Mouse (Mus musculus) forebrain, embryonic 15.5 days (tissue): ENCODE measurements around the gene Cela3b. TPM values are rescaled to one million over a fixed set of nuclear protein-coding genes. Genes with fewer than 3 reads are reported as not detected.

Experiments
- ATAC-seq: fragments of 200-750 bp; cut with Nextera tagmentation; replicated peaks from 2 replicates; pipeline ENCODE4 v1.8.0; 2017; ENCODE audit warnings: mild to moderate bottlenecking, moderate TSS enrichment, moderate library complexity
- H3K27ac ChIP-seq: fragments of 300-500 bp; sonication (generic); replicated peaks from 2 replicates; pipeline ENCODE4 v1.5.1; 2015; ENCODE audit warnings: mild to moderate bottlenecking, inconsistent platforms
- H3K27me3 ChIP-seq: fragments of 300-500 bp; sonication (generic); 2 replicates; pipeline ENCODE4 v1.6.1; 2015; ENCODE audit warnings: inconsistent platforms
- H3K36me3 ChIP-seq: fragments of 300-500 bp; sonication (generic); 2 replicates; pipeline ENCODE4 v1.6.1; 2015; ENCODE audit warnings: mild to moderate bottlenecking, inconsistent platforms
- H3K4me1 ChIP-seq: fragments of 300-500 bp; sonication (generic); 2 replicates; pipeline ENCODE4 v1.6.1; 2015; ENCODE audit warnings: inconsistent platforms
- H3K4me2 ChIP-seq: fragments of 300-500 bp; sonication (generic); replicated peaks from 2 replicates; pipeline ENCODE4 v1.6.1; 2015; ENCODE audit warnings: mild to moderate bottlenecking, inconsistent platforms
- H3K4me3 ChIP-seq: fragments of 300-500 bp; sonication (generic); 2 replicates; pipeline ENCODE4 v1.5.1; 2015; ENCODE audit warnings: mild to moderate bottlenecking, inconsistent platforms
- H3K9ac ChIP-seq: fragments of 300-500 bp; sonication (generic); replicated peaks from 2 replicates; pipeline ENCODE4 v1.6.1; 2015; ENCODE audit warnings: mild to moderate bottlenecking, inconsistent platforms
- H3K9me3 ChIP-seq: fragments of 300-500 bp; sonication (generic); 2 replicates; pipeline ENCODE4 v1.6.1; 2016; ENCODE audit warnings: inconsistent platforms
- WGBS: fragments of 180-500 bp; shearing (Covaris S2); methylation state at CpG from one replicate; pipeline ENCODE4 v1.1.7; 2015; ENCODE audit warnings: mixed read lengths; 5-methylcytosine and 5-hydroxymethylcytosine counted together
- polyA plus RNA-seq: library from polyadenylated mRNA; unstranded; fragments of >200 nt; fragmentation: Nextera tagmentation; extraction: Ambion mirVana; gene quantifications from 2 replicates; pipeline ENCODE4 v1.2.1, GENCODE M21; 2015

The Cela3b gene
- polyA plus RNA-seq, 1 experiment from 2014 or later: not detected

GRCm38 (mm10) chr4:137396641-137397525, 33.5 kb downstream of the Cela3b start:
- Histone ChIP-seq H3K9ac (no peak overlapping the region), H3K4me3 (no peak overlapping the region), H3K27me3 (no peaks in the 10 kb centered on the region), H3K27ac (no peak overlapping the region), H3K9me3 (no peaks in the 10 kb centered on the region), H3K4me2 (no peak overlapping the region), H3K36me3 (no peaks in the 10 kb centered on the region), H3K4me1 (no peaks in the 10 kb centered on the region)
- WGBS: 78% methylated on average over 15 of the region's 15 CpGs
- no peak for ATAC-seq

GRCm38 (mm10) chr4:137393378-137394135, 36.8 kb downstream of the Cela3b start:
- Histone ChIP-seq H3K27me3 (no peaks in the 10 kb centered on the region), H3K4me1 (peaks cover 7% of the 10 kb centered on the region), H3K9me3 (no peaks in the 10 kb centered on the region), H3K4me3 (no peak overlapping the region), H3K9ac (no peak overlapping the region), H3K36me3 (no peaks in the 10 kb centered on the region), H3K27ac (no peak overlapping the region), H3K4me2 (no peak overlapping the region)
- whole genome bisulfite sequencing: 73% methylated on average over 9 of the region's 9 CpGs
- ATAC-seq: no peak

- Histone ChIP-seq H3K36me3 (no peaks in the 10 kb centered on the region), H3K4me3 (no peak overlapping the region), H3K9me3 (no peaks in the 10 kb centered on the region), H3K27ac (no peak overlapping the region), H3K9ac (no peak overlapping the region), H3K4me2 (no peak overlapping the region), H3K27me3 (no peaks in the 10 kb centered on the region), H3K4me1 (peaks cover 7% of the 10 kb centered on the region)
- no peak for ATAC-seq
- WGBS: 83% methylated on average over 9 of the region's 9 CpGs
Observed at GRCm38 (mm10) chr4:137392874-137393273, 37.5 kb downstream of the Cela3b start.

- no peaks in the 10 kb centered on the region for H3K27me3 ChIP-seq
- H3K9me3 ChIP-seq: no peaks in the 10 kb centered on the region
- no peak overlapping the region for H3K4me2 ChIP-seq
- H3K9ac ChIP-seq: no peak overlapping the region
- ATAC-seq: no peak
- no peaks in the 10 kb centered on the region for H3K36me3 ChIP-seq
- H3K4me3 ChIP-seq: no peak overlapping the region
- WGBS: 90% methylated on average over 3 of the region's 3 CpGs
- no peak overlapping the region for H3K27ac ChIP-seq
- H3K4me1 ChIP-seq: peaks cover 16% of the 10 kb centered on the region
Observed at GRCm38 (mm10) chr4:137391287-137391686, 39.1 kb downstream of the Cela3b start.

- Histone ChIP-seq H3K9ac (no peak overlapping the region), H3K27ac (no peak overlapping the region), H3K27me3 (no peaks in the 10 kb centered on the region), H3K4me2 (no peak overlapping the region), H3K9me3 (no peaks in the 10 kb centered on the region), H3K36me3 (no peaks in the 10 kb centered on the region), H3K4me1 (peaks cover 16% of the 10 kb centered on the region), H3K4me3 (no peak overlapping the region)
- no peak for ATAC-seq
- WGBS: 89% methylated on average over 4 of the region's 4 CpGs
Observed at GRCm38 (mm10) chr4:137390196-137390595, 40.1 kb downstream of the Cela3b start.

- Histone ChIP-seq H3K4me3 (peak overlapping the region; percentile 84), H3K9me3 (no peaks in the 10 kb centered on the region), H3K4me1 (peaks cover 16% of the 10 kb centered on the region), H3K27me3 (no peaks in the 10 kb centered on the region), H3K9ac (peak overlapping the region; percentile 89), H3K27ac (0 out of 2 replicates have a peak overlapping the region, but pooled peaks have one; percentile 88), H3K4me2 (peak overlapping the region; percentile 66), H3K36me3 (no peaks in the 10 kb centered on the region)
- WGBS: 34% methylated on average over 6 of the region's 6 CpGs
- no peak for ATAC-seq
Observed at GRCm38 (mm10) chr4:137388983-137389382, 41.4 kb downstream of the Cela3b start.

DNA sequence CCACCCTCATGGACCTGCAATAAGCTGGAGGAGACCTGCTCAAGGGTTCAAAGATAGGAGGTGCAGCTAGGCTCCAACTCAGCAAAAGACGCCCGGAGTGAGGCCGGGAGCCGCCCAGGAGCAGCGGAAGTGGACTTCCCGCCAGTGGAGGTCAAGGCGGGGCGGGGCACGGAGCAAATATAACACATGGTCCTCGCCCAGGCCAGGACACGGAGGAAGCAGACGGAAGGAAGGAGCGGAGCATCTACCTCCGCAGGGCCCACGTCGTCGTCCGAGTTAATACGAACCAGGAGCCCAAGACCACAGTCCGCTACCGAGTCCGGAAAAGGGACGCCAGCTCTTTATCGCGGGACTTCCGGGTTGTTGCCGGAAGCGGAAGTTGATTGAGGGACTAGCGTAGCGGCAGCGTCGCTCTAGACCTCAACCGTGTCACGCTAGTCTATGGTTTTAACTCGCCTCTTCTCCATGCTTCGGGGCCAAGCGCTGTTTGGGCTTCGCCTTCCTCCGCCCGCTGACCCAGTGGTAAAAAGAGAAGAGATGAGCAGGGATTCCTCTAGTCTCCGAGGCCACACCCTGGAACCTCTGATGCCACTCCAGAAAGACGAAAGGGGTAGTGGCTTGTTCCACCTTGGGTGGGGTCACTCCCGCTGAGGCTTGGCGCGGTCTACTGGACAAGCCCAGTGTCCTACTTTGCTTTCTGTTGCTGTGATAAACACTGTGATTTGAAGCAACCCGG, 42.1 kb downstream of the Cela3b start:
- peak; percentile 96 for ATAC-seq
- under 1% methylated on average over 46 of the region's 46 CpGs for WGBS
- H3K4me1 ChIP-seq: peaks cover 16% of the 10 kb centered on the region

DNA sequence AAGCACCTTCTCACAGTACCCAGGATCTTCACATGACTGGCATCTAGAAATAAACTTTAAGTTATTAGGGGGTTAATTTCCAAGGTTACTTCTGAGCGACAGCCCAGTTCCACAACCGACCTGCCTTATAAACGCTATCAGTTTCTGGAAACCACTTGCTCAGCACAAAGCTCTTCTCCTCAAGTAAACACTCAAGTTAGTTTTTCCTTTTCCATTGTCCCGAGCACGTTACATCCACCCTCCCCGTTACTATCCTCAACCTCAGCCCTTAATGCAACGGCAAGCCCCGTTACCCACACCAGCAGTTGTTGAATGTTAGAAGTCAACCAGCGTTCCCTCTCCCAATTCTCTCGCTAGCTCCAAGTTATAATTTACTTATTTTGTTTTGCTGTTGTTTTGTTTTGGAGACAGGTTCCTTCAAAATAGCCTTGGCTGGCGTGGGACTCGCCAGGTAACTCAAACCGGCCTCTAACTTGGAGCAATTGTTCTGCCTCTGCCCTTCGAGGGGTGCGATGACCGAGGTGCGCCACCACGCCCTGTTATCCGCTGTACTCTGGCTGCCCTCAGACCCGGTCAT, 42.8 kb downstream of the Cela3b start:
- H3K27ac ChIP-seq: peak overlapping the region; percentile 88
- peaks cover 16% of the 10 kb centered on the region for H3K4me1 ChIP-seq
- no peaks in the 10 kb centered on the region for H3K27me3 ChIP-seq
- H3K36me3 ChIP-seq: no peaks in the 10 kb centered on the region
- WGBS: 2% methylated on average over 20 of the region's 20 CpGs
- H3K9ac ChIP-seq: peak overlapping the region; percentile 89
- no peaks in the 10 kb centered on the region for H3K9me3 ChIP-seq
- no peak for ATAC-seq
- H3K4me3 ChIP-seq: peak overlapping the region; percentile 84
- peak overlapping the region; percentile 66 for H3K4me2 ChIP-seq

More for the DNA sequence above, 42.1 kb downstream of the Cela3b start:
- Histone ChIP-seq H3K4me3 (peak overlapping the region; percentile 84), H3K36me3 (no peaks in the 10 kb centered on the region), H3K27ac (peak overlapping the region; percentile 88), H3K27me3 (no peaks in the 10 kb centered on the region), H3K9me3 (no peaks in the 10 kb centered on the region), H3K9ac (peak overlapping the region; percentile 89), H3K4me2 (peak overlapping the region; percentile 66)

- Histone ChIP-seq H3K27ac (no peak overlapping the region), H3K27me3 (no peaks in the 10 kb centered on the region), H3K36me3 (no peaks in the 10 kb centered on the region), H3K4me3 (no peak overlapping the region), H3K4me2 (no peak overlapping the region), H3K9me3 (no peaks in the 10 kb centered on the region), H3K9ac (no peak overlapping the region), H3K4me1 (no peaks in the 10 kb centered on the region)
- ATAC-seq: no peak
- WGBS: 37% methylated on average over 15 of the region's 16 CpGs
Observed at GRCm38 (mm10) chr4:137380702-137381605, 49.4 kb downstream of the Cela3b start.

GRCm38 (mm10) chr4:137379713-137380255, 50.6 kb downstream of the Cela3b start:
- H3K4me3 ChIP-seq: no peak overlapping the region
- H3K27me3 ChIP-seq: no peaks in the 10 kb centered on the region
- no peaks in the 10 kb centered on the region for H3K36me3 ChIP-seq
- no peaks in the 10 kb centered on the region for H3K4me1 ChIP-seq
- no peak overlapping the region for H3K9ac ChIP-seq
- H3K9me3 ChIP-seq: no peaks in the 10 kb centered on the region
- WGBS: 89% methylated on average over 10 of the region's 10 CpGs
- H3K4me2 ChIP-seq: no peak overlapping the region
- no peak for ATAC-seq
- no peak overlapping the region for H3K27ac ChIP-seq

GRCm38 (mm10) chr4:137379085-137379484, 51.3 kb downstream of the Cela3b start:
- Histone ChIP-seq H3K27me3 (no peaks in the 10 kb centered on the region), H3K9me3 (no peaks in the 10 kb centered on the region), H3K27ac (no peak overlapping the region), H3K4me1 (no peaks in the 10 kb centered on the region), H3K4me2 (no peak overlapping the region), H3K36me3 (no peaks in the 10 kb centered on the region), H3K9ac (no peak overlapping the region), H3K4me3 (no peak overlapping the region)
- no peak for ATAC-seq
- WGBS: 83% methylated on average over 3 of the region's 3 CpGs
